Mouse (Mus musculus): ENCODE measurements around the gene Etnk1. TPM values are rescaled to one million over a fixed set of nuclear protein-coding genes. Genes with fewer than 3 reads are reported as not detected.

The Etnk1 gene
- polyA plus RNA-seq, 1 experiment from 2014 or later = 34.2 TPM

GRCm38 (mm10) chr6:143198421-143198820, 31.4 kb downstream of the Etnk1 start:
- Histone ChIP-seq H3K4me1 (replicated peaks) (no peaks in the 10 kb centered on the region), H3K36me3 (peaks cover 54% of the 10 kb centered on the region), H3K9me3 (no peaks in the 10 kb centered on the region), H3K9ac (replicated peaks) (no peak overlapping the region), H3K4me2 (replicated peaks) (no peak overlapping the region), H3K4me3 (replicated peaks) (no peak overlapping the region), H3K27me3 (no peaks in the 10 kb centered on the region), H3K27ac (no peak overlapping the region)
- WGBS = 95% methylated on average over 7 of the region's 7 CpGs
- ATAC-seq = no peak

GRCm38 (mm10) chr6:143203097-143203496, 36.1 kb downstream of the Etnk1 start:
- Histone ChIP-seq H3K9me3 (no peaks in the 10 kb centered on the region), H3K4me3 (replicated peaks) (no peak overlapping the region), H3K27ac (no peak overlapping the region), H3K27me3 (no peaks in the 10 kb centered on the region), H3K4me2 (replicated peaks) (no peak overlapping the region), H3K9ac (replicated peaks) (no peak overlapping the region), H3K36me3 (peaks cover 44% of the 10 kb centered on the region), H3K4me1 (replicated peaks) (no peaks in the 10 kb centered on the region)
- WGBS = 93% methylated on average over 15 of the region's 15 CpGs
- ATAC-seq = no peak

GRCm38 (mm10) chr6:143208880-143209279, 41.9 kb downstream of the Etnk1 start:
- 0 out of 2 replicates have a peak, but pooled peaks cover 7% of the 10 kb centered on the region for H3K9me3 ChIP-seq
- no peak overlapping the region for H3K4me3 ChIP-seq (replicated peaks)
- no peak overlapping the region for H3K4me2 ChIP-seq (replicated peaks)
- H3K9ac ChIP-seq (replicated peaks) = no peak overlapping the region
- H3K36me3 ChIP-seq = peaks cover 40% of the 10 kb centered on the region
- H3K27me3 ChIP-seq = no peaks in the 10 kb centered on the region
- ATAC-seq = no peak
- H3K27ac ChIP-seq = no peak overlapping the region
- no peaks in the 10 kb centered on the region for H3K4me1 ChIP-seq (replicated peaks)
- WGBS = 95% methylated on average over 3 of the region's 3 CpGs

- Histone ChIP-seq H3K4me2 (replicated peaks) (no peak overlapping the region), H3K27ac (no peak overlapping the region), H3K9ac (replicated peaks) (no peak overlapping the region), H3K36me3 (peaks cover 22% of the 10 kb centered on the region), H3K27me3 (no peaks in the 10 kb centered on the region), H3K4me1 (replicated peaks) (no peaks in the 10 kb centered on the region), H3K4me3 (replicated peaks) (no peak overlapping the region), H3K9me3 (0 out of 2 replicates have a peak, but pooled peaks cover 7% of the 10 kb centered on the region)
- ATAC-seq = no peak
- WGBS = 68% methylated on average over 6 of the region's 6 CpGs
These were observed 45.7 kb downstream of the Etnk1 start for GRCm38 (mm10) chr6:143212766-143213165.

- H3K36me3 ChIP-seq = peaks cover 22% of the 10 kb centered on the region
- H3K9me3 ChIP-seq = 0 out of 2 replicates have a peak, but pooled peaks cover 7% of the 10 kb centered on the region
- H3K9ac ChIP-seq (replicated peaks) = no peak overlapping the region
- H3K27ac ChIP-seq = no peak overlapping the region
- H3K27me3 ChIP-seq = no peaks in the 10 kb centered on the region
- WGBS = 96% methylated on average over 6 of the region's 6 CpGs
- no peaks in the 10 kb centered on the region for H3K4me1 ChIP-seq (replicated peaks)
- no peak overlapping the region for H3K4me2 ChIP-seq (replicated peaks)
- ATAC-seq = no peak
- H3K4me3 ChIP-seq (replicated peaks) = no peak overlapping the region
These were observed 46.4 kb downstream of the Etnk1 start for GRCm38 (mm10) chr6:143213461-143213860.

- no peaks in the 10 kb centered on the region for H3K4me1 ChIP-seq (replicated peaks)
- no peak for ATAC-seq
- WGBS = 78% methylated on average over 11 of the region's 11 CpGs
- 0 out of 2 replicates have a peak, but pooled peaks cover 4% of the 10 kb centered on the region for H3K36me3 ChIP-seq
- H3K4me2 ChIP-seq (replicated peaks) = no peak overlapping the region
- 0 out of 2 replicates have a peak, but pooled peaks cover 3% of the 10 kb centered on the region for H3K9me3 ChIP-seq
- H3K27ac ChIP-seq = no peak overlapping the region
- H3K4me3 ChIP-seq (replicated peaks) = no peak overlapping the region
- H3K27me3 ChIP-seq = no peaks in the 10 kb centered on the region
- H3K9ac ChIP-seq (replicated peaks) = no peak overlapping the region
These were observed 49.2 kb downstream of the Etnk1 start for GRCm38 (mm10) chr6:143216221-143216620.

GRCm38 (mm10) chr6:143219347-143219746, 52.3 kb downstream of the Etnk1 start:
- ATAC-seq = peak; percentile 78
- no peaks in the 10 kb centered on the region for H3K4me1 ChIP-seq (replicated peaks)
- no peak overlapping the region for H3K27ac ChIP-seq
- no peak overlapping the region for H3K4me3 ChIP-seq (replicated peaks)
- 5% methylated on average over 5 of the region's 5 CpGs for WGBS
- no peak overlapping the region for H3K9ac ChIP-seq (replicated peaks)
- H3K36me3 ChIP-seq = no peaks in the 10 kb centered on the region
- no peak overlapping the region for H3K4me2 ChIP-seq (replicated peaks)
- no peaks in the 10 kb centered on the region for H3K9me3 ChIP-seq
- no peaks in the 10 kb centered on the region for H3K27me3 ChIP-seq

GRCm38 (mm10) chr6:143221245-143221644, 54.2 kb downstream of the Etnk1 start:
- whole genome bisulfite sequencing = 92% methylated on average over 8 of the region's 8 CpGs
- H3K4me3 ChIP-seq (replicated peaks) = no peak overlapping the region
- no peak overlapping the region for H3K4me2 ChIP-seq (replicated peaks)
- no peaks in the 10 kb centered on the region for H3K36me3 ChIP-seq
- no peaks in the 10 kb centered on the region for H3K27me3 ChIP-seq
- ATAC-seq = no peak
- H3K4me1 ChIP-seq (replicated peaks) = no peaks in the 10 kb centered on the region
- no peak overlapping the region for H3K9ac ChIP-seq (replicated peaks)
- H3K9me3 ChIP-seq = 0 out of 2 replicates have a peak, but pooled peaks cover 3% of the 10 kb centered on the region
- no peak overlapping the region for H3K27ac ChIP-seq

- H3K36me3 ChIP-seq = no peaks in the 10 kb centered on the region
- H3K4me1 ChIP-seq (replicated peaks) = no peaks in the 10 kb centered on the region
- H3K9me3 ChIP-seq = 0 out of 2 replicates have a peak, but pooled peaks cover 3% of the 10 kb centered on the region
- no peak overlapping the region for H3K9ac ChIP-seq (replicated peaks)
- no peaks in the 10 kb centered on the region for H3K27me3 ChIP-seq
- no peak overlapping the region for H3K27ac ChIP-seq
- H3K4me3 ChIP-seq (replicated peaks) = no peak overlapping the region
- H3K4me2 ChIP-seq (replicated peaks) = no peak overlapping the region
- 85% methylated on average over 11 of the region's 11 CpGs for WGBS
- ATAC-seq = no peak
These were observed 57.0 kb downstream of the Etnk1 start for GRCm38 (mm10) chr6:143224057-143224456.

GRCm38 (mm10) chr6:143224885-143225284, 57.9 kb downstream of the Etnk1 start:
- Histone ChIP-seq H3K27ac (no peak overlapping the region), H3K9ac (replicated peaks) (no peak overlapping the region), H3K4me2 (replicated peaks) (no peak overlapping the region), H3K27me3 (no peaks in the 10 kb centered on the region), H3K4me1 (replicated peaks) (no peaks in the 10 kb centered on the region), H3K4me3 (replicated peaks) (no peak overlapping the region), H3K36me3 (no peaks in the 10 kb centered on the region), H3K9me3 (0 out of 2 replicates have a peak, but pooled peaks cover 3% of the 10 kb centered on the region)
- no peak for ATAC-seq
- WGBS = 85% methylated on average over 6 of the region's 6 CpGs

GRCm38 (mm10) chr6:143228696-143229095, 61.7 kb downstream of the Etnk1 start:
- ATAC-seq = no peak
- Histone ChIP-seq H3K27me3 (no peaks in the 10 kb centered on the region), H3K9ac (replicated peaks) (no peak overlapping the region), H3K36me3 (no peaks in the 10 kb centered on the region), H3K9me3 (0 out of 2 replicates have a peak, but pooled peaks cover 3% of the 10 kb centered on the region), H3K4me3 (replicated peaks) (no peak overlapping the region), H3K4me2 (replicated peaks) (no peak overlapping the region), H3K27ac (no peak overlapping the region), H3K4me1 (replicated peaks) (no peaks in the 10 kb centered on the region)
- 87% methylated on average over 5 of the region's 5 CpGs for WGBS

GRCm38 (mm10) chr6:143229906-143230305, 62.9 kb downstream of the Etnk1 start:
- Histone ChIP-seq H3K4me2 (replicated peaks) (no peak overlapping the region), H3K27me3 (no peaks in the 10 kb centered on the region), H3K36me3 (no peaks in the 10 kb centered on the region), H3K9ac (replicated peaks) (no peak overlapping the region), H3K9me3 (0 out of 2 replicates have a peak, but pooled peaks cover 3% of the 10 kb centered on the region), H3K27ac (no peak overlapping the region), H3K4me1 (replicated peaks) (no peaks in the 10 kb centered on the region), H3K4me3 (replicated peaks) (no peak overlapping the region)
- ATAC-seq = no peak
- WGBS = 87% methylated on average over 8 of the region's 8 CpGs

GRCm38 (mm10) chr6:143230888-143231287, 63.9 kb downstream of the Etnk1 start:
- no peaks in the 10 kb centered on the region for H3K27me3 ChIP-seq
- no peaks in the 10 kb centered on the region for H3K4me1 ChIP-seq (replicated peaks)
- H3K36me3 ChIP-seq = no peaks in the 10 kb centered on the region
- H3K4me3 ChIP-seq (replicated peaks) = no peak overlapping the region
- ATAC-seq = no peak
- H3K27ac ChIP-seq = no peak overlapping the region
- WGBS = 75% methylated on average over 2 of the region's 2 CpGs
- H3K9me3 ChIP-seq = 0 out of 2 replicates have a peak, but pooled peaks cover 2% of the 10 kb centered on the region
- no peak overlapping the region for H3K9ac ChIP-seq (replicated peaks)
- H3K4me2 ChIP-seq (replicated peaks) = no peak overlapping the region
